Mouse (Mus musculus) right cerebral cortex, postnatal 10 days (tissue): ENCODE results near the gene 1700057G04Rik.
A peak's percentile ranks its signal among the peaks of the same experiment; 100 is the strongest.
"Not testable (repeated sequence)": the region's sequence is repeated elsewhere in the genome, so short reads cannot be mapped to it uniquely, and the experiment has no call there.

ENCODE experiments used
- DNase-seq, 2 experiments: peaks; one replicate each; pipeline ENCODE4 v3.0.0; 2021; ENCODE audit warnings: low spot score in 2 of 2

Gene 1700057G04Rik

GRCm38 (mm10) chr9:92305075-92305474 is 4.1 kb upstream of the 1700057G04Rik start:
- DNase-seq: no peak

DNA sequence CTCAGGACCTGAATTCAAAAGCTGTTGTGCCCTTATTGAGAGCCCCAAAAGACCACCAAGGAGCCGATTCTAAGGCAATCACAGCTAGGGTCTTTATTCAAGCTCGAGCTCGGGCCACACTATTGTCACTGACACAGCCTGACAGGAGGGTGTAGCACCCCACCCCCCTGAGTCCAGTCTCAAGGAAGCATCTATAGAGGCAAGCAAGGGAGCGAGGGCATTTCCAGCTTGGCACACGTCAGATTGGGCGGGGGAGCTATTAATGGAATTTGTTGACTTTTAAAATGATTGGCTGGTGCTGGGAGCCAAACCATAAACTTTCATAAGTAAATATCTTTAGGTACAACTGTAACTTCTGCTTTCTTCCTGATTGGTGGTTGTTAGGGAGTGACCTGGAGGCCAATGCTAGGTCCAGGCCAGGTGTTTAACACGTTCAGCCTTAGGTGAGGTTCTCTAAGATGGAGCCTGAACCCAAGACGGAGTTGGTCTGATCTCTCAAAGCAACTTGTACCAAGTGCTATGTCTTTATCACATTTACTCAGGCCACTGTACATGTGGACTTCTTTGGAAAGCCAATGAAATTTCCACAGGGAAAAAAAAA is 3.5 kb upstream of the 1700057G04Rik start:
- no peak for DNase-seq

DNA sequence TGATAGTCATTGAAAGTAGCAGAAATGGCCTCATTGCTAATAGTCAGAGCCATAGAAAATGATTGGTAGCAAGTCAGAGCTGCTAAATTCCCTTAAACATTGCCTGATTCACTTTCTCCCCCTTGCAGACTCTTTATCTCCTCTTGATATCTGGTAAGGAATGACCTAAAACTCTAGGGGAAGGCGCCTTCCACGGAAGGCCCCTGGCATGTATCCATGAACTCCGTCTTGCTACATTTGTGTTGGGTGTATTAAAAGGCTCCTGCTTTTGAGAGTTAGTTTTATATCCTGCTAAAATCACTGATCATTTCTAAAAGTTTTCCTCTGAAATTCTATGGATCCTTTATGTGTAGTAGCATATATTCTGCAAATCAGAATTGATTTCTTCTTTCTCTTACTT is 7.6 kb downstream of the 1700057G04Rik start:
- DNase-seq: no peak

- DNase-seq: not testable (repeated sequence)
Observed at GRCm38 (mm10) chr9:92325936-92326335, 16.8 kb downstream of the 1700057G04Rik start.

GRCm38 (mm10) chr9:92326813-92327212 is 17.6 kb downstream of the 1700057G04Rik start:
- DNase-seq: no peak

DNA sequence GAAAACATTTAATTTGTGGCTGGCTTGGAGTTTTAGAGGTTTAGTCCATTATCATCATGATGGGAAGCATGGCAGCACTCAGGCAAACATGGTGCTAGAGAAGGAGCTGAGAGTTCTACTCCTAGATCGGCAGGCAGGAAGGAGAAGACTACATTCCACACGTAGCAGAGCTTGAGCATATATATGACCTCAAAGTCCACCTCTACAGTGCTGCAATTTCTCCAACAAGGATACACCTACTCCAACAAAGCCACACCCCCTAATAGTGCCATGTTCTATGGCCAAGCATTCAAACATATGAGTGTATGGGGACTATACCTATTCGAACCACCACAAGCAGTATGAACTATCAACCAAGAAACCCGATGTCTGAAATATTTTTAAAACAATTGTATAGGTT is 22.2 kb downstream of the 1700057G04Rik start:
- DNase-seq: no peak

DNA sequence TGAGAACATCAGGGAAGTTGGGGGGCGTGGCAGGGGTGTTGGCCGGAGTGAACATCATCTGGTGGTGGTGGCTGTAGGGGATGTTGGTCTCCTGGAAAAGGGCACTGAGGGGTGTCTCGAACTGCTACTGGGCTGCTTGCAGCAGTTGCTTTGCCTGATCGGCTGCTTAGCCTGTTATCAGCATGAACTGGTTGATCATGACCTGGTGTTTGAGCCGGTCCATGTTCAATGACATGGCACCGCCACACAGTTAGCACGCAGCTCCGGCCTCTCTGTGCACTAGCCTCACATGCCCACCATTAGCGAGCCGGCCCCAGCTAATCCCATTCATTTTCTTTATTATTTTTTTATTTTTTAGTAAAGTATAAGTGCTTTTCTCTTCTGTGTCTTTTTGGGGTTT is 25.7 kb downstream of the 1700057G04Rik start:
- no peak for DNase-seq

GRCm38 (mm10) chr9:92335277-92335818 is 26.2 kb downstream of the 1700057G04Rik start:
- no peak for DNase-seq

- DNase-seq: no peak
Observed at GRCm38 (mm10) chr9:92337063-92337462, 27.9 kb downstream of the 1700057G04Rik start.

GRCm38 (mm10) chr9:92337661-92338060 is 28.5 kb downstream of the 1700057G04Rik start:
- DNase-seq: no peak

DNA sequence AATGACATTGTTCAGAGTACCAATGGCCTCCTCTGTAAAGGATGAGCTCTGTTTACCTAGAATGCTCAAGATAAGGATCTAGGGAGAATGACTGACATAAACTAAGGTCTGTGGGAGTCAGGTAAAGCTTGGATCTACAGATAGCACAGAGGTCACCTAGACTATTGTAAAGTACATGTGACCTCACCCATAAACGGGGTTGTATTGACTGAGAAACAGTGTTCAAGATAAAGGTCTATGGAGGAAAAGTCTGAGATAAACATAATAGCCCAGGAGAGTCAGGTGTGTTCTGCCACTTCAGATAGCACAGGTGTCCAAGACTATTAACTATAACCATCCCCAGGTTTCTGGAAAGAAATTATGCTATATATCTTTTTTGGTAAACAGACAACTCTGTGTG is 29.8 kb downstream of the 1700057G04Rik start:
- DNase-seq: no peak

- no peak for DNase-seq
Observed at GRCm38 (mm10) chr9:92351924-92352323, 42.7 kb downstream of the 1700057G04Rik start.

DNA sequence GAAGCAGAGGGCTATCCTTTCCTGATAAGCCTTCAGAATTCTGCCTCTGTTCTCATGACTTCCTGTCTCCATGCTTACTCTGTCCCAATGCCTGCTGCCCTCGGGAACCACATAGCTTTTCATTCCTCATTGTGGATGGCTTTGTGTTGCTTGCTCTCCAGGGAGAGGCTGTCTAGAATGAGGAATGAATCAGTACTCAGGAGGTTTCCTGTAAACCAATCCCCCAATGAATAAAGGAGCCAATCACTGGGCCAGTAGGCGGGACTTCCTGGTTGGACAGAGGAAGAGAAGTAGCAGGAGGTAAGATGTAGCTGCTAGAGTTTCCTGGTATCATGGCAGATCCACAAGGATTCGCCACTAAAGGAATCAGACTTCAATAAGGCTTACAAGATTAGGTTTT is 44.1 kb downstream of the 1700057G04Rik start:
- DNase-seq: no peak

- DNase-seq: no peak
Observed at GRCm38 (mm10) chr9:92360691-92361310, 51.6 kb downstream of the 1700057G04Rik start.

DNA sequence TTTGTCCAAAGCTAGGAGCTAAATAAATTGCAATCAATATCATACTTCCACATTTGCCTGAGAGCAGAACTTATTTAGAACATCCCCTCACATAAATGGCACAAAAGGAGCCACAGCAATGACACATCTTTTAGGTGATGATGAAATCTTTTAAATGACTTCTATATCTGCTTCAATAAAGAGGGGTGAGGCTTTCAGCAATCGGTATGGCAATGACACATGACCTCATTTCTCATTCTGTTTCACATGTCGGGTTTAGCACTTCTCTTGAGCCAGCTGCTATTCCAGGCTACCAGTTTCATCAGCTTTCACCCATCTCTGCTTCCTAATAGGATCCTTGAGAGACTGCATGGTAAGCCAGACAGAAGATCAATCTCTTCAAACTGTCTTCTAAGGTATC is 54.3 kb downstream of the 1700057G04Rik start:
- DNase-seq: no peak

- no peak for DNase-seq
Observed at GRCm38 (mm10) chr9:92368920-92369319, 59.7 kb downstream of the 1700057G04Rik start.

- DNase-seq: no peak
Observed at GRCm38 (mm10) chr9:92373896-92374295, 64.7 kb downstream of the 1700057G04Rik start.

- DNase-seq: peak; percentile 24 to 30
Observed at GRCm38 (mm10) chr9:92374705-92375199, 65.6 kb downstream of the 1700057G04Rik start.

DNA sequence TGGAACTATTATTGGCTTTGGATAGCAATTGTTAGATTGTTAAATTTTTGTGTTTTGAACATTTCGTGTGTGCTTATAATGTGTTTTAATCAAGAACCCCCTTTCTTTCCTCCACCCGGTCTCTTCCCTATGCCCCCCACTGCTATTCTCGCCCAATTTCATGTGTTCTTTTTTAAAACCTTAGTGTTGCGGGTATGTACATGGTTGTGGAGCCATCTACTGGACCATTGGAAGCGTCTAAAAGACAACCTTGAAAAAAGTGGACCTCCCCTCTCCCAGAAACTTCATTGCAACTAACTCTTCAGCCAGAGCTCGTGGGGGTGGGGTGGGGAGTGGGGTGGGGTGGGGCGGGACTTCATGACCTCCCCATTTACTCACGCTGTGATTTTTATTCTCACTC is 66.2 kb downstream of the 1700057G04Rik start:
- DNase-seq: no peak

DNA sequence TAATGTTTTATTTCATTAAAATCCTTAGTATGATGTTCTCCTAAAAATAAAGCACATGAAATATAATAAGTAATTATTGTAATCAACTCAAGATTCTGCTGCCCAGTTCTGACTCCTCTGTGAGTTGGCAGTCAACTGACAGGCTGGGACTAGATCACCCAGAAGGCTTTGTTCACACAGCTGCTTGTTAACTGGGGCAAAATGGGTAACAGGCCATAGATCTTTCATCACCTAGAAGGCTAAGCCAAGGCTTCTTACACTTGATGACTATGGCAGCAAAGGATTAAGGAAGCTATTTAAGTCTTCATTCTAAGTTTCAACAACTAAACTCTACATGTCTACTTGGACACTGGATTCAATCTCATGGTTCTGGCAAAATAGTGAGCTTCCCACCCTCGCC is 68.8 kb downstream of the 1700057G04Rik start:
- DNase-seq: no peak

- DNase-seq: no peak
Observed at GRCm38 (mm10) chr9:92379240-92379639, 70.1 kb downstream of the 1700057G04Rik start.

DNA sequence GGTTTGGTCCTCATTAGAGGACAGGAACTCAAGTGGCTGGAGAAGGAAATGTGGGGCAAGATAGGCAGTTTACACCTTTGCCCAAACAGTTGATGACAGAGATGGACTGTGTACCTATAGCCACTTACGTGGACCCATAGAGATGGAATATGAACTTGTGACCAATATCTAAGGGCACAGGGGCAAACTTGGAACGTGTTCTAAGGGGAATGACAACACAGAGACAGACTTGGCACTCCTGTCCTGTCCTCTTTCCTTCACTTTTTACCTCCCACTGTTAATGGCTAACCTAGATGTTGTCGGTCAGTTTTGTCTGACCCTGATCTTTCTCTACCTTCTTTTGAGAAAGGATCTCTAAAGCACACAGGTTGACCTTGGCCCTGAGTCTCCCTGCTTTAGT is 74.2 kb downstream of the 1700057G04Rik start:
- no peak for DNase-seq

DNA sequence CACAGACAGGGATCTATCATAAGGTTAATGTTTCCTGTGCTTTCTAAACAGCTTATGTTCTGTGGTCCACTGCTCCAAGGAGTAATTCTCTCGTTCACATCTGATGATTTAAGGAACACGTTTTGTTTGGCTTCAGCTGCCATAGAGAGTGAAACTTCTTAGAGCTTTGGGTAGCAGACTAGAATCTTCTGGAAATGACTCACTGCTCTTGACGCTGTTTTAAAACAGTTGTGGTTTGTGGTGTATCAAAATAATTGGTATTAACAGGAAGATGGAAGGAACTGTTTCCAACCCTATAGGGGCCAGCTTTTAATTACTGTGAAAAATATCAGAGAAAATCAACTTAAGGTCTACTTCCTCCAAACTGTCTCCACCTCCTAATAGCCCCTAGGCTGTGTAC is 75.2 kb downstream of the 1700057G04Rik start:
- DNase-seq: no peak
